Mouse (Mus musculus) liver, adult 2 months (tissue): Measurements from ENCODE around the gene Skor1. TPM values are rescaled to one million over a fixed set of nuclear protein-coding genes. Genes with fewer than 3 reads are reported as not detected.

Experiments used
- DNase-seq: peaks from one replicate; pipeline ENCODE4 v3.0.0-alpha.2; 2011; ENCODE audit warnings: low read depth, low spot score; ENCODE audit errors: extremely low read depth
- H3K27ac ChIP-seq: fragments of 200-500 bp; replicated peaks from 2 replicates; pipeline ENCODE4 v1.5.1; 2012; ENCODE audit warnings: low read depth, mild to moderate bottlenecking, control low read depth, inconsistent platforms, low read length; ENCODE audit not compliant: insufficient read depth
- H3K27me3 ChIP-seq: fragments of 200-500 bp; 2 replicates; pipeline ENCODE4 v1.6.1; 2012; ENCODE audit warnings: mild to moderate bottlenecking, moderate library complexity, low read length, inconsistent platforms; ENCODE audit not compliant: control insufficient read depth, insufficient read depth
- H3K36me3 ChIP-seq: fragments of 200-500 bp; 2 replicates; pipeline ENCODE4 v1.6.1; 2012; ENCODE audit warnings: low read length, inconsistent platforms; ENCODE audit not compliant: control insufficient read depth, insufficient read depth
- H3K4me1 ChIP-seq: fragments of 200-500 bp; 2 replicates; pipeline ENCODE4 v1.6.1; 2011; ENCODE audit warnings: low read length; ENCODE audit not compliant: control insufficient read depth, insufficient read depth
- H3K4me3 ChIP-seq: fragments of 200-500 bp; 2 replicates; pipeline ENCODE4 v1.5.1; 2011; ENCODE audit warnings: low read depth, mild to moderate bottlenecking, control low read depth, low read length, moderate library complexity; ENCODE audit not compliant: insufficient read depth
- H3K79me2 ChIP-seq: fragments of 200-500 bp; 2 replicates; pipeline ENCODE4 v1.6.1; 2012; ENCODE audit warnings: inconsistent platforms, mild to moderate bottlenecking, low read length, moderate library complexity; ENCODE audit not compliant: control insufficient read depth, insufficient read depth
- H3K9ac ChIP-seq: fragments of 200-500 bp; 2 replicates; pipeline ENCODE4 v1.6.1; 2012; ENCODE audit warnings: low read depth, mild to moderate bottlenecking, control low read depth, inconsistent platforms, low read length
- CTCF ChIP-seq: fragments of 200-500 bp; IDR thresholded peaks from 2 replicates; pipeline ENCODE4 v1.5.1; 2011; ENCODE audit warnings: low read depth, low read length, control low read depth
- POLR2A ChIP-seq: fragments of 200-500 bp; IDR thresholded peaks from 2 replicates; pipeline ENCODE4 v1.6.1; 2011; ENCODE audit warnings: low read length, control low read depth; ENCODE audit not compliant: insufficient read depth; ENCODE audit errors: extremely low read depth
- WGBS: fragments of 180-500 bp; shearing (Covaris S2); methylation state at CpG from one replicate; pipeline ENCODE4 v1.1.7; 2018; 5-methylcytosine and 5-hydroxymethylcytosine counted together
- polyA plus RNA-seq: library from polyadenylated mRNA; depleted of rRNA; stranded (reverse); fragments of >200 nt; gene quantifications from 2 replicates; pipeline ENCODE4 v1.2.3, GENCODE M21; 2012; rRNA removed
- total RNA-seq: library from RNA; depleted of rRNA; stranded (reverse); fragments of >200 nt; gene quantifications from 2 replicates; pipeline ENCODE4 v1.2.3, GENCODE M21; 2014; rRNA removed

Gene Skor1
- total and polyA plus RNA-seq, 2 experiments = not detected

GRCm38 (mm10) chr9:63092567-63092966 lies 56.2 kb downstream of the Skor1 start:
- Histone ChIP-seq H3K27me3 (no peaks in the 10 kb centered on the region), H3K79me2 (no peaks in the 10 kb centered on the region), H3K4me3 (no peak overlapping the region), H3K27ac (peak overlapping the region; percentile 8; the same call in 1 of the 2 replicates), H3K36me3 (no peaks in the 10 kb centered on the region), H3K4me1 (peaks cover 19% of the 10 kb centered on the region), H3K9ac (no peak overlapping the region)
- DNase-seq = no peak
- TF ChIP-seq CTCF (no peak), POLR2A (no peak)
- 41% methylated on average over 6 of the region's 6 CpGs for WGBS

- no peaks in the 10 kb centered on the region for H3K27me3 ChIP-seq
- H3K27ac ChIP-seq = peak overlapping the region; percentile 63
- H3K36me3 ChIP-seq = no peaks in the 10 kb centered on the region
- peak; percentile 55 for DNase-seq
- TF ChIP-seq CTCF = no peak
- TF ChIP-seq POLR2A = no peak
- H3K9ac ChIP-seq = peak overlapping the region; percentile 59
- H3K79me2 ChIP-seq = no peaks in the 10 kb centered on the region
- under 1% methylated on average over 13 of the region's 13 CpGs for WGBS
- peaks cover 19% of the 10 kb centered on the region for H3K4me1 ChIP-seq
- peak overlapping the region; percentile 62 for H3K4me3 ChIP-seq
Measured at GRCm38 (mm10) chr9:63091971-63092528, 56.7 kb downstream of the Skor1 start.

DNA sequence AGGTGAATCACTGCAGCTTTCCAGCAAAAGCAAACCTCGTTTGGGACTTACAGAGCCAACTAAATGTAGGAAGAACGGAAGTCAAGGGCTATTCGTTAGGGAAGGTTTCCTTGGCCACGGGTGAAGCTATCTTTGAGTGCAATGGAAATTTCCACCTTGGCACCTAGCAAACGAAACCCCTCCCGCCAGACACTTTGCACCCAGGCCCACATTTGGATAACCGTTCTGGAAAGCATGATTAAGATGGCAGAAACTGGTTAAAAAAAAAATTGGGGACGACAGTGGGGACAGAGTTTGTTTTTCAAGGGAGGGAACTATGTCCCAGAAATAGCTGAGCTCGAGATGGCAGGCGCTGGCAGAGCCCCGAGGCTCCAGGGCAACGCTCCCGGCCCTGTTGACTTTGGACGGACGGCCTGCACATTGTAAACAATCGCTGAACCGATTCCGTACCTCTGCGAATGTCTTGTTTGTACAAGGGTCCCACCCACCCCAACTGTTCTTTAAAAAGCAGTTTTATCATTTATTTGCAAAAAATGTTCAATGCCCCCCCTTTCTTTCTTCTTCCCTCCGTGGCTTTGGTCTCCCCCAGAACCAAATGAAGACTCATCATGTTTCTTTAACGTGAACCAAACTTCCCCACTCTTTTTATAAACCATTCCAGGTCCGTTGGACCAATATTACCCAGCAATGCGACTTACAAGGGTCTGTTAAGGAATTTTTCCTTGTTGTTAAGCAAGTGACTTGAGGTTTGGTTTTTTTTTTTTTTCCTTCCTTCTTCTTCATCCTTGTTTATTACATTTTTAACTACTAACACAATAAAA lies 57.5 kb downstream of the Skor1 start:
- TF ChIP-seq POLR2A (no peak), CTCF (no peak)
- Histone ChIP-seq H3K79me2 (no peaks in the 10 kb centered on the region), H3K4me3 (peak overlapping the region; percentile 62; the same call in 1 of the 2 replicates), H3K27ac (peak overlapping the region; percentile 97), H3K36me3 (no peaks in the 10 kb centered on the region), H3K27me3 (no peaks in the 10 kb centered on the region), H3K9ac (peak overlapping the region; percentile 40; the same call in 1 of the 2 replicates), H3K4me1 (peaks cover 19% of the 10 kb centered on the region)
- peak; percentile 91 for DNase-seq
- 9% methylated on average over 23 of the region's 23 CpGs for WGBS

DNA sequence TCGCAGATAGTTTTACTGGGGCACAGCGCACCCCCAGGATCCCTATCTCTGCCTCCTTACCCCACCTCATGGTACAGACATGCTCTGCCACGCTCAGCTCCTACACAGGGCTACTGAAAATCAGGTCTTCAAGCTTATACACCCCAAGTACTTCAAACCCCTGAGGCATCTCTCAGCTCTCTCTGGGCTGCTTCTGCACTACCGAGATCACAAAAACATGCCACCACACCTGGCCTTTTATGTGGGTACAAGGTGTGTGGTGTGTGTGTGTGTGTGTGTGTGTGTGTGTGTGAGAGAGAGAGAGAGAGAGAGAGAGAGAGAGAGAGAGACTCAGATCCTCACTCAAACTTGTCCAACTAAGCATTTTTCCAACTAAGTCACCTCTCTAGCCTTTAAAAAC lies 59.6 kb downstream of the Skor1 start:
- no peak for DNase-seq
- Histone ChIP-seq H3K27me3 (no peaks in the 10 kb centered on the region), H3K4me3 (no peak overlapping the region), H3K79me2 (no peaks in the 10 kb centered on the region), H3K4me1 (peaks cover 19% of the 10 kb centered on the region), H3K27ac (no peak overlapping the region), H3K36me3 (no peaks in the 10 kb centered on the region), H3K9ac (no peak overlapping the region)
- WGBS = 97% methylated on average over 4 of the region's 4 CpGs
- no peak for TF ChIP-seq POLR2A
- no peak for TF ChIP-seq CTCF

Other genes starting within 250 kb of the Skor1 start
- 7.9 and 8.3 TPM in 2 replicates for gene Pias1, start 161.0 kb downstream of the Skor1 start, total RNA-seq
- 8.3 and 12.3 TPM in 2 replicates for gene Pias1, start 161.0 kb downstream of the Skor1 start, polyA plus RNA-seq
- 13.3 and 14.6 TPM in 2 replicates for gene Map2k5, start 228.9 kb upstream of the Skor1 start, total RNA-seq
- gene Map2k5, start 228.9 kb upstream of the Skor1 start, polyA plus RNA-seq = 32.2 and 36.4 TPM in 2 replicates